Mouse (Mus musculus) kidney, embryonic 15.5 days (tissue): ENCODE measurements around the gene Cdk2. TPM values are rescaled to one million over a fixed set of nuclear protein-coding genes. Genes with fewer than 3 reads are reported as not detected.

Experiments
- ATAC-seq: fragments of 200-750 bp; cut with Nextera tagmentation; replicated peaks from 2 replicates; pipeline ENCODE4 v1.8.0; 2017; ENCODE audit warnings: moderate TSS enrichment; ENCODE audit not compliant: low FRiP score
- H3K27ac ChIP-seq: fragments of 300-500 bp; sonication (generic); 2 replicates; pipeline ENCODE4 v1.5.1; 2015; ENCODE audit warnings: mild to moderate bottlenecking, inconsistent platforms
- H3K27me3 ChIP-seq: fragments of 300-500 bp; sonication (generic); 2 replicates; pipeline ENCODE4 v1.6.1; 2015; ENCODE audit warnings: inconsistent platforms
- H3K36me3 ChIP-seq: fragments of 300-500 bp; sonication (generic); 2 replicates; pipeline ENCODE4 v1.6.1; 2015; ENCODE audit warnings: inconsistent platforms
- H3K4me1 ChIP-seq: fragments of 300-500 bp; sonication (generic); 2 replicates; pipeline ENCODE4 v1.6.1; 2015; ENCODE audit warnings: inconsistent platforms
- H3K4me2 ChIP-seq: fragments of 300-500 bp; sonication (generic); 2 replicates; pipeline ENCODE4 v1.6.1; 2015; ENCODE audit warnings: moderate library complexity, mild to moderate bottlenecking, inconsistent platforms
- H3K4me3 ChIP-seq: fragments of 300-500 bp; sonication (generic); replicated peaks from 2 replicates; pipeline ENCODE4 v1.5.1; 2015; ENCODE audit warnings: mild to moderate bottlenecking, inconsistent platforms
- H3K9ac ChIP-seq: fragments of 300-500 bp; sonication (generic); 2 replicates; pipeline ENCODE4 v1.6.1; 2015; ENCODE audit warnings: mild to moderate bottlenecking, inconsistent platforms
- H3K9me3 ChIP-seq: fragments of 300-500 bp; sonication (generic); replicated peaks from 2 replicates; pipeline ENCODE4 v1.6.1; 2016; ENCODE audit warnings: inconsistent platforms
- WGBS: fragments of 180-500 bp; shearing (Covaris S2); methylation state at CpG from one replicate; pipeline ENCODE4 v1.1.7; 2015; ENCODE audit warnings: mixed read lengths; 5-methylcytosine and 5-hydroxymethylcytosine counted together
- polyA plus RNA-seq: library from polyadenylated mRNA; unstranded; fragments of >200 nt; fragmentation: Nextera tagmentation; extraction: Ambion mirVana; gene quantifications from 2 replicates; pipeline ENCODE4 v1.2.1, GENCODE M21; 2015

Cdk2 gene
- polyA plus RNA-seq, 1 experiment from 2014 or later, result 107 TPM

DNA sequence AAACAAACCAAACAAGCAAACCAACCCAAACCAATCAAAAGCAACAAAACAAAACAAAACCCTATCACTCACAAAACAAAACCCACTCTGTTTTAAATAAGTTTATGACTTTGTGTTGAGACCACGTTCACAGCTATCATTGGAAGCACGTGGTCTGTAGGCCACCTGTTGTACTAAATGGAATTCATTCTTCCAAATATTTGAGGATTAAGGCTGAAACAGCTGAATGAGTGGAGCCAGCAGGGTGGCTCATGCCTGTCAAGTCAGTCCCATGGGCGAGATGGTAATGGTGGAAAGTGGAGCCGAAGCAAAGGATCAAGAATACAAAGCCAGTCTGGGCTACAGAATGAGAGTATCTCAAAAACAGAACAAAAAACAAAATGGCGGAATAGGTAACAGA is 4.1 kb downstream of the Cdk2 start:
- ATAC-seq, result no peak
- H3K27me3 ChIP-seq, result no peaks in the 10 kb centered on the region
- H3K9me3 ChIP-seq, result no peaks in the 10 kb centered on the region
- peaks cover 30% of the 10 kb centered on the region for H3K4me1 ChIP-seq
- no peak overlapping the region for H3K27ac ChIP-seq
- no peak overlapping the region for H3K9ac ChIP-seq
- no peak overlapping the region for H3K4me2 ChIP-seq
- 93% methylated on average over 5 of the region's 5 CpGs for WGBS
- H3K4me3 ChIP-seq, result no peak overlapping the region
- H3K36me3 ChIP-seq, result peaks cover 57% of the 10 kb centered on the region

DNA sequence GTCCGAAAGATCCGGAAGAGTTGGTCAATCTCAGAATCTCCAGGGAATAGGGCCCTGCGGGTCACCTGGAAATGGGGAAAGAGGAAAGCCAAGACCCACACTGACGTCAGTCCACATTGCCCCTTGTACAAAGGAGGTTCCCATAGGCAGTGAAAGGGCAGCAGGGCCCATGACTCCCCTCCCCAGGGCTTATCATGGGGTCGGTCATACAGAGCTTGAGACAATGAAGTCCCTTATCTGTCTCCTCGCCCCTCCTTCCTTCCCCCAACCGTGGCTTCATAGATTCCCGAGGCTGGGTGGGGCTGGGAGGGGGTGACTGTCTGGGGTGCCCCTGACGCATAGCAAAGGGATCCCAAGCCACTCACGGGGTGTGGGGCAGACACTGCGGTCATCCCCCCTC is 5.2 kb downstream of the Cdk2 start:
- 78% methylated on average over 11 of the region's 11 CpGs for WGBS
- Histone ChIP-seq H3K4me1 (peaks cover 32% of the 10 kb centered on the region), H3K27me3 (no peaks in the 10 kb centered on the region), H3K9ac (no peak overlapping the region), H3K36me3 (peaks cover 57% of the 10 kb centered on the region), H3K27ac (no peak overlapping the region), H3K4me3 (no peak overlapping the region), H3K4me2 (no peak overlapping the region), H3K9me3 (no peaks in the 10 kb centered on the region)
- no peak for ATAC-seq

DNA sequence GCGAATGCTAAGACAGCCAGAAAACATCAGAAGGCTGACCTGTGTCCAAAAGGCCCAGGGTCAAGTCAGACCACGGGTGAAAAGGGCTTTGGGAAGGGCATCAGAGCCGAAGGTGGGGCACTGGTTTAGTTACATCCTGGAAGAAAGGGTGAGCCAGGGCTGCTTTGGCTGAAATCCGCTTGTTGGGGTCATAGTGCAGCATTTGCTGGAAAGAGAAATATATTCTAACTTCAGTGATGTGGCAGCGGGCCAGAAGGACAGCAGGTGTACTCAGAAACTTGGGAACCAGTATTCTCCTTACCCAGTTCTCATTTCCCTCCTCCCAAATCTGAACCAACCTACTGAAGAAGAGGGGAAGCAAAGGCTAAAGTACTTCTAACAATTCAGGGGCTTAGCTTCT is 5.8 kb downstream of the Cdk2 start:
- Histone ChIP-seq H3K27me3 (no peaks in the 10 kb centered on the region), H3K27ac (no peak overlapping the region), H3K36me3 (peaks cover 57% of the 10 kb centered on the region), H3K9me3 (no peaks in the 10 kb centered on the region), H3K4me3 (no peak overlapping the region), H3K4me2 (no peak overlapping the region), H3K4me1 (peaks cover 32% of the 10 kb centered on the region), H3K9ac (no peak overlapping the region)
- 81% methylated on average over 5 of the region's 5 CpGs for WGBS
- no peak for ATAC-seq

DNA sequence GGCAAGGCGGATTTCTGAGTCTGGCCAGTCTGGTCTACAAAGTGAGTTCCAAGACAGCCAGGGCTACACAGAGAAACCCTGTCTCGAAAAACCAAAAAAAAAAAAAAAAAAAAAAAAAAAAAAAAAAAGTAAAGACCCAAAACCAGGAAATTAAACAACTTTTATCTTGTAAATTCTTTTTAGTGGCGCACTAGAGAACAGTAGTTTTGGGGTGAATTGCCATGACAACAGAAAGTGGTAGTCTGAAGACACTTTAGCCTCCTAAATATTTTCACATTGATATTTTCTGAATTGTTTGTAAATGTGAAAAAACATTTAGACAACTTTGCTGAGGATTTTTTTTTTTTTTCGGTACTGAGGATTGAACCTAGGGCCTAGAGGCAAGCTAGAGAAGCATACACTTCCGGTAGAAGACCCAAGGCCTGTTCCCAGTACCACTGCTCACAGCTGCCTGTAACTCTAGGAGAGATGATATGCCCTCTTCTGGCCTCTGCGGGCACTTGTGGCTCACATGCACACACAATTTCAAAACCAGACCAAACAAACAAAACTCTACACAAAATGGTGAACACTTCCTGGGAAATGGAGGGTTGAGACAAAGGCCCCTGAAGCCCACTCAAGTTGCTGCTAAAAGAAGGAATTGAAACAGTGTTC is 7.6 kb downstream of the Cdk2 start:
- Histone ChIP-seq H3K4me1 (peaks cover 15% of the 10 kb centered on the region), H3K27ac (peak overlapping the region; percentile 80), H3K9ac (no peak overlapping the region), H3K27me3 (no peaks in the 10 kb centered on the region), H3K4me3 (peak overlapping the region; percentile 92; the same call in 1 of the 2 replicates), H3K36me3 (peaks cover 51% of the 10 kb centered on the region), H3K9me3 (no peaks in the 10 kb centered on the region), H3K4me2 (peak overlapping the region; percentile 72)
- WGBS, result 83% methylated on average over 6 of the region's 6 CpGs
- ATAC-seq, result no peak

DNA sequence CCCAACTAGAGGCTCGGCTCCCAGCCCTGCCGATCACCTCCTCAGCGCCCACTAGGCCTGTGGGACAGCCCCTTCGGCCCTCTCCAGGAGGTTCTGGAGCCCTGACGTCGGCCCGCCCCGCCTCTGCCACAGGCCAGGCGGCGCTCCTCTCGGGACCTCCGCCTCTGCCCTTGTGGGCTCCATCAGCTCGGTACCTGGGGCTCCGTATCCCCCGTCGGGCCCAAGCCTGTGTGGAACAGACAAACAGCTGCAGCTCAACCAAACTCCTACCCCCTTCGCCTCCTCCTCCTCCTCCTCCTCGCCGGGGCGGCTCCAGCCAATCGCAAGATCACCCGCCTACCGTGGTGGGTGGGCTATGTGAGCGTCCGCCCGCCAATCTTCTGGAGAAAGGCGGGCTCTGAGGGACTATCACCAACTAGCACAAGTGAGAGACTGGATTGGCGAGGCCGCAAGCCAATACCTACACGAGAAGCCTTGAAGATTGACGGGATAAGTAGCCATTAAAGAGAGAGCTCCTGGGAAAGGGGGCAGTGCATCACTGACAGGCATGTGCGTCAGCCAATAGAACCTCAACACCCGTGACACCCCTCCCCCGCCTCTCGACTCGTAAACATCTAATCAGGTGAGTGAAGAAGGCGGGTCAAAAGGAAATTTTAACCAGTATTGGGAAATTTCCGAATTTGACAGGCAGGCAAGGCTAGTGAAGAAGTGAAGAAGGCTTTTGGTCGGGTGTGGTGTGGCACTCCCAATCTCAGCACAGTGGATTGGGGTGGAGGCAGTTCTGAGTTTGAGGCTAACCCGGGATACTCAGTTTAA is 8.6 kb downstream of the Cdk2 start, which contains the start of gene Rab5b:
Gene Rab5b (minus strand): TSS at position 273 of the 816 bp plus-strand sequence.
- H3K27me3 ChIP-seq, result no peaks in the 10 kb centered on the region
- H3K4me1 ChIP-seq, result peaks cover 13% of the 10 kb centered on the region
- H3K9me3 ChIP-seq, result no peaks in the 10 kb centered on the region
- H3K36me3 ChIP-seq, result peaks cover 41% of the 10 kb centered on the region
- WGBS, result under 1% methylated on average over 40 of the region's 40 CpGs
- H3K4me3 ChIP-seq, result peak within 1 kb of the TSS; percentile 92
- peak; percentile 99 for ATAC-seq
- H3K4me2 ChIP-seq, result peak within 1 kb of the TSS; percentile 72
- peak within 1 kb of the TSS; percentile 100 for H3K27ac ChIP-seq
- peak within 1 kb of the TSS; percentile 98 for H3K9ac ChIP-seq

DNA sequence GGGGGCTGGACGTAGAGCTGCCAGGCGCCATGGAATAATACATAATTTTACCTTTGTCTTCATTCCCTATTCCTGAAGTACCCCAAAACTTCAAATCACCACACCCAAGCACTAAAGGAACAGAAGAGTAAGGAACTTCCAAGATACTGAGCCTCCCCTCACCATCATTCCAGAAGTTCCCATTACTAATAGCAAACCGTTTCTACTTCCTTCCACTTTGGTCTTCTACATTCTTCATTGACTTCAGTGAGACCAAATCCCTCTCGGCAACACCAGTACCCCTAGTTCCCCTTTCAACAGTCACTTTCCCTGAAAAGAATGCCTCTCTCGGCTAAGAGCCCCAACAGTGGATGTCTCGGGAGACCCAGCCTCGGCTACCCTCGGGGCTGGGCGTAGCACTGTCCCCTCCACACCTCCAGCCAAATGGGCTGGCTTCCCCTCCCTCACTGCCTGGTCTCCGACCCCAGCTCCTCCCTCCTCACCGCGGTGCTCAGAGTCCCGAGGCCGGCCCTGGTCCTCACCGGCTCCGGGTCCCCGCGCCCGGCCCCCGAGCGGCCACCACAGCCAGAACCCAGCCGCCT is 9.3 kb downstream of the Cdk2 start:
- peak overlapping the region; percentile 72 for H3K4me2 ChIP-seq
- H3K9me3 ChIP-seq, result no peaks in the 10 kb centered on the region
- peak overlapping the region; percentile 98 for H3K9ac ChIP-seq
- H3K27me3 ChIP-seq, result no peaks in the 10 kb centered on the region
- H3K4me1 ChIP-seq, result peaks cover 13% of the 10 kb centered on the region
- WGBS, result under 1% methylated on average over 22 of the region's 22 CpGs
- H3K4me3 ChIP-seq, result peak overlapping the region; percentile 92
- ATAC-seq, result no peak; the same call in 1 of the 2 replicates
- H3K27ac ChIP-seq, result peak overlapping the region; percentile 100
- peaks cover 34% of the 10 kb centered on the region for H3K36me3 ChIP-seq

DNA sequence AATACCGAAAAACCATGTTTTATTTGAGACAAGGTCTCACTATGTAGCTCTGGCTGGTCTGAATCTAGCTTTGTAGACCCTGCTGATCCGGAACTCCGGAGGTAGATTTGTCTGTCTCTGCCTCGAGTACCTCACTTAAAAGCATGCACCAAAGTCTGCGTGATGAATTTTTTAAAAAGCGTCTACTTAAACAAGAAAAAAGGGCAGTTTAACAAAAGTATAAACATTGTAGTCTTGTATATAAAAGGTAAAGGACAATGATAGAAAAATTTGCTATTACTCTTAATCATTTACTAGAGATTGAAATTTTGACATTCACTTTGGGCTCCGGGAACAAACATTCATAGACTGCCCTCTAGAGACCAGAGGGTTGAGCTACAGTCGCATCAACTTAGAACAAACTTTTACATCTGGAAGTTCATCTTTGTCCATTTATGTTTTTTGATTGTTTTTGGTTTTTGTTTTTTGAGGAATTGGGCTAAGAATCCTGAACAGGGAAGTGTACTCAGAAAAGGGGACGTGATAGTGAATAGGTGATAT is 30.3 kb downstream of the Cdk2 start:
- peaks cover 15% of the 10 kb centered on the region for H3K36me3 ChIP-seq
- peak overlapping the region; percentile 68 for H3K27ac ChIP-seq
- peak overlapping the region; percentile 74 for H3K4me3 ChIP-seq
- 3% methylated on average over 9 of the region's 9 CpGs for WGBS
- H3K27me3 ChIP-seq, result 0 out of 2 replicates have a peak, but pooled peaks cover 6% of the 10 kb centered on the region
- no peaks in the 10 kb centered on the region for H3K9me3 ChIP-seq
- peak overlapping the region; percentile 50 for H3K9ac ChIP-seq
- peaks cover 13% of the 10 kb centered on the region for H3K4me1 ChIP-seq
- peak overlapping the region; percentile 96 for H3K4me2 ChIP-seq
- no peak for ATAC-seq

DNA sequence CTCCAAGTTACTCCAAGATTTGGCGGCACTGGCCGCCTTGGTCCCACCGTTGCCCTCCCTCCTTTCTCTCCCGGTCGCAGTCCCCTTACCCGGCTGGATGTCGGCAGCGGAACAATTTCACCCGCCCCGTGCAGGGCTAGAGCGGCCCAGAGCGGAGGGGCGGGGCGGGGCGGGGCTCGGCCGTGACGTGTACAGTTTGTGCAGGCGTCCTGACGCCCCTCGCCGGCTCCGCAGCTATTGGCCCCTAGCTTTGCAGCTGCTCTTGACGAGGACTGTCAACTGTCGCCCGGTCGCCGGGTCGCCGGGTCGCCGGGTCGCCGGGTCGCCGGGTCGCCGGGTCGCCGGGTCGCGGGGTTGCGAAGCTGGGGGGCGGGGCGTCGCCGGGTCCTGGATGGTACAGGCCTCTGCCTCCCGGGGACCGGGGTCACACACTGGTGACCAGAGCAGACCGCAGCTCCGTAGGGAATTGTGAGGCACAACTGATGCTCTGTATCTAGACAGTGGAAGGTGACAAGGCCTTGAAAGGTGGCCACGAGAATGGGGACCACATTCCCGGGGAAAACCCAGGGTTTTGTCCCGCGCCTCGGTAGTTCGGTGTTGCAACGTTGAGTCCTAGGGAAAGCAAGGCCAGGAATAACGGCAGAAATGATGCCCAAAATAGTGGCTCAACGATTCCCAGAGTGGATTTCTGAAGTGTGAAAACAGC is 30.9 kb downstream of the Cdk2 start, which contains the start of gene Suox:
Gene Suox (minus strand): TSS at position 311 of the 706 bp plus-strand sequence.
- peaks cover 18% of the 10 kb centered on the region for H3K4me1 ChIP-seq
- no peaks in the 10 kb centered on the region for H3K9me3 ChIP-seq
- H3K27ac ChIP-seq, result peak within 1 kb of the TSS; percentile 68
- H3K27me3 ChIP-seq, result 0 out of 2 replicates have a peak, but pooled peaks cover 6% of the 10 kb centered on the region
- H3K4me2 ChIP-seq, result peak within 1 kb of the TSS; percentile 96
- ATAC-seq, result peak; percentile 96
- WGBS, result under 1% methylated on average over 60 of the region's 60 CpGs
- peaks cover 11% of the 10 kb centered on the region; the same call in 1 of the 2 replicates for H3K36me3 ChIP-seq
- peak within 1 kb of the TSS; percentile 74 for H3K4me3 ChIP-seq
- peak within 1 kb of the TSS; percentile 50 for H3K9ac ChIP-seq

DNA sequence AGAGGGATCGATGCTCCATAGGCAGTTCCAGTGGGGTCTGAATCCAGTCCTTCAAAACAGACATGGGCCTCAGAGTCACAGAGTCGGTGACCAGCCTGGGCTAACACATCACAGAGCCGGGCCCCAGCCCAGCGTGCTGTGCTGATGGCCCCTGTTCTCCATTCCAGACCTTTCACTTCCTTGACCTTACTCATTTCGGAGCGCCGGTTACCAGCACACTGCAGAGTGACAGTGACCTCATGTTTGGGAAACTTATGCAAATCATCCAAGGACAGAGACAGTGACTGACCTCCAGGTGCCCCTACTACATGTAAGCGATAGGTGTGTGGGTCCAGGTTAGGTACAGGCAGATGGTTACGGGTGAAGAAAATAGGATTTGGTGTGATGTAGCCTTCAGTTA is 33.7 kb downstream of the Cdk2 start:
- Histone ChIP-seq H3K27ac (no peak overlapping the region), H3K4me2 (no peak overlapping the region), H3K27me3 (0 out of 2 replicates have a peak, but pooled peaks cover 6% of the 10 kb centered on the region), H3K36me3 (0 out of 2 replicates have a peak, but pooled peaks cover 5% of the 10 kb centered on the region), H3K4me3 (no peak overlapping the region), H3K4me1 (peaks cover 26% of the 10 kb centered on the region), H3K9me3 (no peaks in the 10 kb centered on the region), H3K9ac (no peak overlapping the region)
- WGBS, result 91% methylated on average over 9 of the region's 9 CpGs
- no peak for ATAC-seq

DNA sequence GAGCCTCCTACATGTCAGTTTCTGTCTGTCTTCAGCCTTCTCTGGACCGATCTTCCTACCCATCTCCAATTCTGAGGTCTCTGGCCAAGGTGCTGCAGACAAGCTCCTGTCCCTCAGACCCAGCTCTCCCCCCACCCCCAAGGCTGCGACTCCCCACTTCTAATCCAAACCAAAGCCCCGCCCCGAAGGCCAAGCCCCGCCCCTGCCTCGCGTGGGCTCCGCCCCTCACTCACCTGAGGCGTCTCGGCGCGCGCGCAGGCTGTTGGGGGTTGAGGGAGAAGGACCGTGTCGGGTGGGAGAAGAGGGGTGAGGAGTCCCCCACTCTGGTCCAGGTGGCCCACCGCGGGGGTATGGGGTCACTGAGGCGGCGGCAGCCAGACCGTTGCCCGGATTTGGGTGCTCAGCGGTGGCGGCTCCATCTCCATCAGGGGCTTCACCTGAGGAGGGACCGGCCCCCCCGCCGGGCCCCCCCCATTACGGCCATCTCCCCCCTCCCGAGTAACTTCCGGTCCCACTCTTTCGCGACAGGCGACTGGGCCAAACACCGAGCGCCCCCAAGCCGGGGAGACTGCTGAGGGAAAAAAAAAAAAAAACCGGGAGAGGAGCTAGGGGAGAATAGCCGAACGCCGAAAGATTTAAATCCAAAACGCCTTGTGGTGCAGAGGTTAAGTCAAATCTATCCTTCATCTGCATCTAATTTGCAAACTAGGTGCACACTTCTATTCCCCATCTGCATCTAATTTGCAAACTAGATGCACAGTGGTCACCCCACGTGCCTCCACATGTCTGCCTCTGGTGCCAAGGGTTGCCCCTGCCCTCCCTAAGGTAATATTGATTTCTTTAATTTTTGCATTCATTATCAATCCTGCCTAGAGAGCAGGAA is 35.8 kb downstream of the Cdk2 start:
- peak overlapping the region; percentile 94 for H3K4me3 ChIP-seq
- WGBS, result under 1% methylated on average over 42 of the region's 42 CpGs
- H3K27me3 ChIP-seq, result 0 out of 2 replicates have a peak, but pooled peaks cover 6% of the 10 kb centered on the region
- H3K9ac ChIP-seq, result peak overlapping the region; percentile 65
- peak; percentile 70 for ATAC-seq
- H3K4me2 ChIP-seq, result peak overlapping the region; percentile 86
- 0 out of 2 replicates have a peak, but pooled peaks cover 3% of the 10 kb centered on the region for H3K36me3 ChIP-seq
- no peaks in the 10 kb centered on the region for H3K9me3 ChIP-seq
- peak overlapping the region; percentile 74 for H3K27ac ChIP-seq
- peaks cover 22% of the 10 kb centered on the region for H3K4me1 ChIP-seq
